Mouse (Mus musculus) c-Kit-positive CD71-negative TER-119-negative erythroid progenitor cells, embryonic 14.5 days (primary cell): ENCODE data around the gene Patj.

Source experiments
- DNase-seq: peaks from one replicate; pipeline ENCODE4 v3.0.0-alpha.2; 2013; ENCODE audit warnings: low read depth

The Patj gene

DNA sequence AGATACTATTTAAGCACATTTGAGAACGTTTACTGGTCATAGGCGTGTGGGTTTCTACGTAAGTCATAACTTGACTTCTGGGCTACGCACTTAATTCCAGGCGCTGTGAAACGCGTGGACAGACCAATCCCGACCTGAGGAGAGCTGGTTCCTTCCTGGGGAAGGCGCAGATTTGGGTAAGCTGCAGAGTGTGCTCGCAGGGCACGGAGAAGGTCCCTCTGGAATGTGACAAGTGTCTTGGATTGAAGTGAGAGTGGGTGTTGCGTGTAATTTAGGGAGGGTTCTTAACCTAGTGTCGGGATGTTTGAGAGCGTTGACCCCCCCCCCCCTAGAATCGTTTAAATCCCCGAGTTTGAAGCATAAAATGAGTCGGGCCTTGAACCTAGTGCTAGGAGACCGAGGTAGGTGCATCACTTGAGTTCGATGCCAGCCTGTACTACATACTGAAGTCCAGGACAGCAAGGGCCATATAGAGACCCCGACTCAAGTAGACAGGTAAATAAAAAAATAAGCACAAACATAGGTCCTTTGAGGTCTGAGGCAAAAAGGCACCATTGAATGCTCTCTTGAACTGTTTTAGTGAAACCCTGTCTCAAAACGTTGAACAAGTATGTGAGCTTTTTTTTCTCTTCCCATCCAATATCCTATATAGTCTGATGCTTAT, 331.8 kb downstream of the Patj start:
- DNase-seq = no peak

DNA sequence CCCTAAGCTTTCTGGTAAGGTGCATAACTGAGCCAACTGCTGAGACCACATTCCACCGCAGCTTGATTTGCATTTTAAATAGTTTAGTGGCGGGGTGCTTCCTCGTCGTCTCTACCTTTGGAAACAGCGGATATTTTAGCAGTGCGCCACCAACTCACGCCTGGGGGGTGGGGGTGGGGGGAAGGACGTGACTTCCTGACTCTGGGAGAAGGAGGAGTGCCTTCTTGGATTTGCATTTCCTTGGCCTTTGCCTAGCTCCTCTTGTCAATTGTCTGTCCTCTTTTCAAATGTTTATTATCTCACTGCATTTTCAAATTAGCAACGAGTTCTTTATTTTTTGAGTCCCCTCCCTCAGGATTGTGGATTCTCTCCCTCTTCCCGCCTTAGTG, 332.4 kb downstream of the Patj start:
- no peak for DNase-seq

DNA sequence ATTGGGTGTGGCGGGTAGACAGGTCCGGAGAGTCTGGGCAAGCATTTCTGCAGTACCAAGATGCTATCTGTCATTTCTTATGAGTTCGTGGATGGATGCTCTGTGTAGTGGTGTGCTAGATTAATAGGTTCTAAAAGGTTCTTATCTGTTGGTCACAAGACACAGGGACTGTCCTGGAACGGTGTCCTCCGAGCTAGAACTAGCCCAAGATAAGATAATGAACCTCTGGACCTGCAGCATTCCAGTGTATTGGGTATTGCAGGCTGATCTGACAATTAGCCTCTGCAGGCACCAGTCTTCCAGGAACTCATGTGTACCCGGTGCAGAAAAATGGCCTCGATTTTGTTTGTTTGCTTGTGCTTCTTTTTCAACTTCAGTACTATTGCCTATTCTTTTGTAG, 333.1 kb downstream of the Patj start:
- DNase-seq = no peak

DNA sequence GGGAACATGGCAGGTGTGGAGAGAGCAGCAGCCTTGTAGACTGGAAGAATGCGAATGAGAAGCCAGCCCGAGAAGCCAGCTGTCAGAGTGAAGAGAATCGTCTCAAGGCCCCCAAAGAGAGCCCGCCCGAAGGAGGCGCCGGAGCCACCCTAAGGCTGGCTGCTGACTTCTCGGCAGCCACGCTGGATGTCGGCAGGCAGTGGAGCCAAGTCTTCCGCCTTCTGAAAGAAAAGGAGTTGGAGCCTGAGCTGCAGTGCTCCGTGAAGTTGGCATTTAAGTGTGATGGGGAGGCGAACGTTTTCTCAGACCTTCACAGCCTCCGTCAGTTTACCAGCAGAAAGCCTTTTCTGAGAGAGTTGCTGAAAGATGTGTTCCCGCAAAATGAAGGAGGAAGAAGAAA, 338.1 kb downstream of the Patj start:
- no peak for DNase-seq

DNA sequence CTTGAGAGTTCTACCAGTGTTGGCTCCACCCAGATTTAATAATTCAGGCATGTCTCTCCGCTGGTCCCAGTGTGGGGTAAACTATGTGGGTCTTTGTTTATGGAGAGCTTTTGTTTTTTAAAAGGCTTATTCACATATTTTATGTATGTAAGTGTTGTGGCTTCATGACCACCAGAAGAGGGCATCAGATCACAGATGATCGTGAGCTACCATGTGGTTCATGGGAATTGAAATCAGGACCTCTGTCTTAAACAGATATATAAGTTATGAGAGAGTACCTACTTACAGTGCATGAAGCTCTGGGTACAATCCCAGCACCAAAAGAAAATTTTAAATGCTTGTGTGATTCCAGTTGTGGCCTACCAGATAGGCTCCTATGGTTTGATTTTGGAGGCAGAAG, 344.2 kb downstream of the Patj start:
- DNase-seq = no peak

DNA sequence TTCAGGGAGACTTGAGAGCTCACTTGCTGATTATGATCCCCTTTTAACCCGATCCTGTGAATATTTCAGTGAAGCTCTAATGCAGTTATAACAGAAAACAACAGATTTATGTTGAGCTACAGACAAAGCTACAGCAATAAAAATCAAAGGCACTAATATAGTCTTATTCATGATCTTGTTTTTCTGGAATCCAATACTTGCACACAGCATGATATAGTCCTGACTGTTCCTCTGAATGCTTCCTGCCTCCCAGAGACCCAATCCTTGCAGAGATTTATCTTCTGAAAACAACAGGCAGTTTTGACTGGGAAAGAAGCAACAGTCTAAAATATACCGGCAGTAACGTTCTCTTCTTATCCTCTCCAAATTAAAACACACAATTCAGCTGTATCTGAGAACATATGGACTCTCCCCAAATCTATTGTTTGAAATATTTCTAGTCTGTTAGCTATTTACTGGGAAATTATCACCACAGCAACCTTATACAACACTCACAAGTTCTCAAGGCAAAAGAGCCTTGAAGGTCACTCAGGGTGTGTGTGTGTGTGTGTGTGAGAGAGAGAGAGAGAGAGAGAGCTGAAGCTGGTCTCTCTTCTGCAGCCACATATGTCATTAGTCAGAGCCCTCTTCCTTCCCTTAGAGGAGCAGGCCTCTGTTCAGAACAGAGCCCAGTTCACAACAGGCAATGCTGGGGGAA, 347.8 kb downstream of the Patj start:
- no peak for DNase-seq

DNA sequence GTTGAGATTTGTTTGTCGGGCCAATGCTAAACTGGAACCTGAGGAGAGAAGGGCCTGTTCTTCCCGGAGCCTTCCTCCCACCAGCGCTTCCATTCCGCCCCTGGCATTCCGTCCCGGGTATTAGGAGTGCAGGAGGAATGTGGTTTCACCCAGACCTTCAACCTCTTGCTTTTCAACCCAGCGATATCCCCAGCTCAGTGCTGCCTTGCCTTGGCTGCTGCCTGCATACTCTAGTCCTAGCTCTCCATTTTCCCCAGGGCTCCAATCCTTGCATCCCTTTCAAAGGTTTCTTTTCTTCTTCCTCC, 348.3 kb downstream of the Patj start:
- DNase-seq = no peak

DNA sequence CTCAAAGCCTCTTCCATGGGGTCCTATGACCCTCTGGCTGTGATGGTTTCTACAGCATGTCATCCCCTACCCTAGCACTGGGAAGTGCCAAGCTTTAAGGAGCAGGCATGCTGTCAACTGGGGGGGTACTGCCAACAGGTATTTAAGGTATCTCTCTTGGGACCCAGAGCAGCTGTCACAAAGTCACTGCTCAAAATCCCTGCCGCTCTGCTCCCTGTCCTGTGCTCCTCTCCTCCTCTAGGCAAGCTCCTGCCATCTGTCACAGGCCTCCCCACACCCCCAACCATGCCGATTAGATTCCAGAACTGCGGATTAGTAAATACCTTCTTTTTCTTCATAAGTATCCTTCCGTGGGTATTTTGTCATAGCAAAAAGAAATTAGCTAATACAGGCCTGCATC, 358.9 kb downstream of the Patj start:
- no peak for DNase-seq

DNA sequence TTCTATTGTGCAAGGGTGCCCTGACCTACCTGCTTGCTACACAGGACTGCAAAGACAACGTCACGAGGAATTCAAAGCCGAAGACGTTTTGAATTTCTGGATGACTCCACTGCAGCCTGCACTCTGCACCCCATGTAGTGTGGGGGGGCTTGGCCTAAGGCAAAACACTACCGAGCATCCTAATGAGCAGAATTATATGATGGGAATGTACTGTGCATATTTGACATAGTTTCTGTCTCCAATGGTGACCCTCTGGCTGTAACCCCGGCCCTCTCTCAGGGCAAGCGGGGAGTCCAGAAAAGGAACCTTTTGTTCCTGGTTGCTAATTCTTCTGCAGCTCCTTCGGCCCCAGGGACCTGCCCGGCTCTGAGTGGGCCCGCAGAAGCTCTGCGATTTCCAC, 360.6 kb downstream of the Patj start:
- DNase-seq = no peak

DNA sequence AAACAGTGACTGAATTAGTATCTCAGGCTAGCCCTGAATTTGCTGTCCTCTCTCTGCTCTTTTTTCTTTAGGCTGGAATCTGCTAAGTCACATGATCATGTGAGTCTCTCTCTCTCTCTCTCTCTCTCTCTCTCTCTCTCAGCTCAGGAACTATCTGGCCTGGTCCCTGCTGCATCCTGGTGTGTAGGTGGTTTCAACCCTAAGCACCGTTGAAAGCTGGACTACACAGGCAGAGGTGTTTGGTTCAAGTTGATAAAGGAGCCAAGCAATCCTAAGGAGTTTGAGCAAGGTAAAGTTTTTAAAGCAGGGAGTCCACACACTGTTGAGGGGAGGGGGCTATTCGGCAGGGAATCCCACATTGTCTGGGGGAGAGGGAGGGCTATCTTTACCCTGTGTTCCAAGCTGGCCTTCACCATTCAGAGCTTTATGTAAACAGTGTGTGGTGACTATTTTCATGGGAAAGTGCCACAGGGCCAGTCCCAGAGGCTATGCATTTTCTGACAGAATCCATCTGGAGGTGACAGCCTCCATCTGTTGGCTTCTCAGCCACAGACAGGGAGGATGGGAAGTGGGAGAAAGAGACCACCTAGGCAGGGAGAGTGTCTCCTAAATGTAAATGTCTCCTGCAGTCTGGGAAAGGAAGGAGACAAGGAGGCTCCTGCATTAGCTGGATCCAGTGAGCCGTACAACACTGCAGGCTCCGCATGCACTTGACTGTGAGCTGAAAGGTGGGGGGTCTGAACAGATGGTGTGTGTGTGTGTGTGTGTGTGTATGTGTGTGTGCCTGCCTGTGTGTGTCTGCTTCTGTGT, 362.6 kb downstream of the Patj start:
- no peak for DNase-seq

DNA sequence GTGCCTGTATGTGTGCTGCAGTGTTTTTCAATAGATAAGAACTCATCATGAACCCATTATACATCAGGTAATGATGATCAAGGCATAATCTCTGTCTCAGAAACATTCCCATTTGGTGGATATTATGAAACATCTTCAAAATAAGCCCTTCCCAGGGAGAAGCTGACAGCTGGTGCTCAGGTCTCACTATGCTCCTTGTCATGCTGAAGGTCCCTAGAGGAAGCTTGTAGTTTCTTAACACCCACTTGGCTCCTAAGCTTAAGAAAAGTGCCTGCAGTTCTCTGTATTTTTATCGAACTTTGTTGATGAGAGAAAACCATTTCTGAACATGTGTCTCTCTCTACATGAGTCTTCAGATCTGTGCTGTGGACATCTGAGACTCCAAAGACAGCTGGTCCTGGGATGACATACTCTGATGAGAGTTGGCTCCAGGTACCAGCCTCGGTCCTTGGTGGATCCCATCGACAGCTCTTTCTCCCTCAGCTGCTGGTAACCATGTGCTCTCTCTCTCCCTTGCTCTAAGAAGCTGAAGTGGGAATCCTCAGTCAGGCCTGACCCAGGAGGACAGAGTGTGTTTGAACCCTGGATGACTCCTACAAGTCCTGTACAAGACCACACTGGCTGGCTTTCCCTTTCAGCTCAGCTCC, 363.4 kb downstream of the Patj start:
- DNase-seq = no peak

DNA sequence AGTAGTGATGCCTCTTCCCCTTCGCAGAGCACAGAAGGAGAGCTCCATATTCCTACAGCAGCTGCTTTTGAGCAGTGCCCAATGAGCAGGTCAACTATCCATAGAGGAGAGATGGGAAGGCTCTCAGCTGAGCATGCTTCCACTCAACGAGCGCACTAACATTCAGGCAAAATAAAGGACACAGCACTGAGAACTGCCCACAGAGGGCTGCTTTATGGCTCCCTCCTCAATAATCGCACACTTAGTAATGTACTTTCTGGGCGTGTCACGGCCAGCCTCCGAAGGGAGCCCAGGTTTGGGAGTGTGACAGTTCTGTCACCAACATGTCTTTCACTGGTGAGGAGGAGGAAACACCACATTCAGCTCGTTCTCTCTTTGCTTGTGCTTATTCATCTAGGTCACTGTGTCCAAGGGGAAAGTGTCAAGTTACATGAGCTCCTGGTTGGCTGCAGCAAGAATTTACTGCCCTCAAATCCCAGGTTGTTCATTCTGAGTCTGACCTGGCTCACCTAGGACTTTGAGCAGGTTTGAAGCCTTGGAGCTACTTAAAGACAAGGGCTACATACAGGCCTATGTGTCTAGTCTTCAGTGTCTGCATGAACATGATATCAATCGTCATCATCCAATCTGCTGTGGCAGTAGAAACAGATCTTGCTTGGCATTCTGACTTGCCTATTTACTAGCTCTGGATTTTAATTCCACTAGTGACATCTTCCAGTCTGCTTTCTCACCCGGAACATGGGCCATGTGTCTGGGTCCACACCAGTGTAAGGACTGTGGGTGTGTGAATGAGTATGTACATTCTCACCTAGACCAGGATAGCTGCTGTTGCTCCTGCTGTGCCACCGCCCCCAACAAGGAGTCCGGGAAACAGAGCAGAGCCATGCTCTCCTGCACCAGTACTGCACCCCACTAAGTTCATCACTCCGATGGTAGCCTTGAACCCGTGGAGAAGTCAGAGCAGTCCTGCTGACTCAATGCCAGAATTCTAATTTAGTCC, 371.8 kb downstream of the Patj start:
- DNase-seq = no peak
